Mouse (Mus musculus) cortical plate, adult 2 months (tissue): Measurements from ENCODE around the gene Enthd1.

Source experiments
- CTCF ChIP-seq: fragments of 200-500 bp; IDR thresholded peaks from 2 replicates; pipeline ENCODE4 v1.5.1; 2011; ENCODE audit warnings: mild to moderate bottlenecking, control low read depth, low read length; ENCODE audit not compliant: insufficient read depth; ENCODE audit errors: extremely low read depth
- POLR2A ChIP-seq: fragments of 200-500 bp; IDR thresholded peaks from 2 replicates; pipeline ENCODE4 v1.6.1; 2011; ENCODE audit warnings: mild to moderate bottlenecking, low read length, control low read depth; ENCODE audit not compliant: insufficient read depth; ENCODE audit errors: extremely low read depth

DNA sequence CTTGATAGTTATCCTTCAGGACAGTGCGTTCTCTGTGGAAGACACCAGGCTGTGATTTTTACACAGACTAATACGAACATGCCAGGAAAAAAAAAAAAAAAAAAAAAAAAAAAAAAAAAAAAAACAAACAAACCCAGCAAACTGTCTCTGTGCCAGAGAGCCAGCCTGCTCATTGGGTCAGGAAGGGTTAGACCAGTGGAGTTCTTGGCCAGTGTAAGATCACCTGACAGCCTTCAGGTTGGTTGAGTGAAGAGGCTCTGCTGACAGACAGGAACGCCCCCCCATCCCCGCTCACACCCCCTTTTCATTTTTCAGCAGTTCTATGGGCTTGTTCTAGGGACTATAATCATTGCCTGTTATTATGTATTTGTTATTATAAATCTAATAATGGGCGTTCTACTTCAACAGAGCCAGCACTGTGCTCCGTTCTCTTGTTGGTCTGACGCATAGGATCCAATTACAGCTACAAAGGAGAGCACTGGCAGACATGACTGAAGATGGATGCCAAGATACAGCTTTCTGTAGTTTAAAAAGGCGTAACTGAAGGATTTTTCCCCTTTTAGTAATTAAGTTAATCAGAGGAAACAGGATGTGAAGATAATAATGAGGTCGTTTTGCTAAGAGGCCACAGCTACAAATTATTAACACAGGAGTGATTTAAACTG is 81.8 kb downstream of the Enthd1 start:
- TF ChIP-seq POLR2A (no peak), CTCF (no peak)
